Mouse (Mus musculus) kidney, embryonic 15.5 days (tissue): ENCODE measurements around the gene Fbxw10. TPM values are rescaled to one million over a fixed set of nuclear protein-coding genes. Genes with fewer than 3 reads are reported as not detected.

ENCODE experiments used
- ATAC-seq: fragments of 200-750 bp; cut with Nextera tagmentation; replicated peaks from 2 replicates; pipeline ENCODE4 v1.8.0; 2017; ENCODE audit warnings: moderate TSS enrichment; ENCODE audit not compliant: low FRiP score
- H3K27ac ChIP-seq: fragments of 300-500 bp; sonication (generic); 2 replicates; pipeline ENCODE4 v1.5.1; 2015; ENCODE audit warnings: mild to moderate bottlenecking, inconsistent platforms
- H3K27me3 ChIP-seq: fragments of 300-500 bp; sonication (generic); 2 replicates; pipeline ENCODE4 v1.6.1; 2015; ENCODE audit warnings: inconsistent platforms
- H3K36me3 ChIP-seq: fragments of 300-500 bp; sonication (generic); 2 replicates; pipeline ENCODE4 v1.6.1; 2015; ENCODE audit warnings: inconsistent platforms
- H3K4me1 ChIP-seq: fragments of 300-500 bp; sonication (generic); 2 replicates; pipeline ENCODE4 v1.6.1; 2015; ENCODE audit warnings: inconsistent platforms
- H3K4me2 ChIP-seq: fragments of 300-500 bp; sonication (generic); 2 replicates; pipeline ENCODE4 v1.6.1; 2015; ENCODE audit warnings: moderate library complexity, mild to moderate bottlenecking, inconsistent platforms
- H3K4me3 ChIP-seq: fragments of 300-500 bp; sonication (generic); replicated peaks from 2 replicates; pipeline ENCODE4 v1.5.1; 2015; ENCODE audit warnings: mild to moderate bottlenecking, inconsistent platforms
- H3K9ac ChIP-seq: fragments of 300-500 bp; sonication (generic); 2 replicates; pipeline ENCODE4 v1.6.1; 2015; ENCODE audit warnings: mild to moderate bottlenecking, inconsistent platforms
- H3K9me3 ChIP-seq: fragments of 300-500 bp; sonication (generic); replicated peaks from 2 replicates; pipeline ENCODE4 v1.6.1; 2016; ENCODE audit warnings: inconsistent platforms
- WGBS: fragments of 180-500 bp; shearing (Covaris S2); methylation state at CpG from one replicate; pipeline ENCODE4 v1.1.7; 2015; ENCODE audit warnings: mixed read lengths; 5-methylcytosine and 5-hydroxymethylcytosine counted together
- polyA plus RNA-seq: library from polyadenylated mRNA; unstranded; fragments of >200 nt; fragmentation: Nextera tagmentation; extraction: Ambion mirVana; gene quantifications from 2 replicates; pipeline ENCODE4 v1.2.1, GENCODE M21; 2015

Gene Fbxw10
- polyA plus RNA-seq = 0.35 and 0.46 TPM in 2 replicates

DNA sequence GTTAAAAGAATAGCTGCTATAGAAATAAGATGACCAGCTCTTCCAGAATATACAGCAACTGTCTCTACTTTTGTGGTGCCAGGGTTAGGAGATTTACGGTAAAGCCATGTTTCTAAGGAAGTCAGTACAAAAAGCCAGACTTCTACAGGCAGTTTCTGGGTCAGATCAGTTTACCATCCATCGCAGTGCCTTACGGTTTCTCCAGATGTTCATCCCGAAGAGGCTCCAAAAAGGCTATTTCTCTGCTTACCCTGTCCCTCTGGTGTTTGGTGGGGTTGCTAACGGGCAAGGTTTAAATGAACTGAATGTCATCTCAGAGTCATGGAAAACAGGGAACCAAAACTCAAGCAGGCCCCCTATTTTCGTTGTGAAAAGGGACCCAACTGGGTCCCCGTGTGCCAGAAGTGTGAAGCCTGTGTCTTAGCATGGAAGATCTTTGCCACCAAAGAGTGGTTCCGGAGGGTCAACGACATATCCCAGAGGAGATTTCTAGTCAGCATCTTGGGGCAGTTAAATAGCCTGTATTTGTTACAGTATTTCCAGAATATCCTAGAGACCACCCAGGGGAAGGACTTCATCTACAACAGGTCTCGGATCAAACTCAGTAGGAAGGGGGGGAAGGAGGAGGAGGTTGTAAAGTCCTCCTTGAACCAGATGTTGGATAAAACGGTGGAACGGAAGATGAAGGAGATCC, at the start of gene Fbxw10:
Gene Fbxw10, plus strand, starts transcription at position 109 of the 694 bp plus-strand sequence.
- H3K9ac ChIP-seq = no peak within 1 kb of the TSS

DNA sequence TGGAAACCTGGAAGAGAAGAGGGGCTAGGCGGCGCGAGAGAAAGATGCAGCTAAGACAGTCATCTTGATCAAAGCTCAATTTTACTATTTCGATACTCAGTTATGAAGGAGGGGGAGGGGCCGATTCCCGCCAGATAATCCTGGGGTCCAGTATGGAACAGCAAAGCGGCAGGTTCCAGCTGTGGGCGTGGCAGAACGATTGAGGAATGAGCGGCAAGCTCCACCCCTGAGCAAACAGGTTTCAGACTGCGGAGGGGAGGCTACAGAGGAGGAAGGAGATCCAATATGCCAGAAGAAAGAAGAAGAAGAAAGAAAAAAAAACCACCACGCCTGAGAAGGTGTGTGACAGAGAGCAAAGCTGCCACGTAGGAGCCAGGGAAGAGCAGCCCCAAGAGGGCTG, 42.8 kb upstream of the Fbxw10 start:
- Histone ChIP-seq H3K9ac (no peak overlapping the region), H3K4me1 (no peaks in the 10 kb centered on the region), H3K27me3 (no peaks in the 10 kb centered on the region), H3K4me3 (no peak overlapping the region), H3K36me3 (no peaks in the 10 kb centered on the region), H3K9me3 (no peaks in the 10 kb centered on the region), H3K27ac (no peak overlapping the region), H3K4me2 (no peak overlapping the region)
- WGBS = 56% methylated on average over 13 of the region's 13 CpGs
- no peak for ATAC-seq

More for the DNA sequence above, at the start of gene Fbxw10:
- Histone ChIP-seq H3K36me3 (no peaks in the 10 kb centered on the region), H3K4me1 (peaks cover 12% of the 10 kb centered on the region), H3K27ac (peak within 1 kb of the TSS; percentile 29; the same call in 1 of the 2 replicates), H3K9me3 (no peaks in the 10 kb centered on the region), H3K4me3 (peak within 1 kb of the TSS; percentile 28), H3K4me2 (peak within 1 kb of the TSS; percentile 53), H3K27me3 (no peaks in the 10 kb centered on the region)
- no peak for ATAC-seq
- 19% methylated on average over 12 of the region's 12 CpGs for WGBS

DNA sequence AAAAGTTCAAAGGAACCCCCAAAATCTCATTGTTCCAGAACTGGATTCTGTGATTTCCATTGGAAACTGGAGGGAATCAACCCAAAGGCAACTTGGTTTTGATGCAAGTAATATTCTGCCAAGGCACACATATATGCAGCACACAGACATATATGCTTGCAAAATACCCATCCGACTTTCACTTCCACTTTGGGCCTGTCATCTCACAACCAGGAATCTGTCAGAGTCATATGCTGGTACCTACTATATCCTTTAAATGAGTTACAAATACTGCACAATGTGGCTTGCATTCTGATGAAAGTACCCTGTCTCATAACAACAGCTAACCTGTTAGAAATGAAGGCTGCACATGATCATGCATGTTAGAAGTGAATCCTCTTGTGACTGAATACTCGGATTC, 38.9 kb upstream of the Fbxw10 start:
- Histone ChIP-seq H3K4me2 (no peak overlapping the region), H3K36me3 (no peaks in the 10 kb centered on the region), H3K4me1 (no peaks in the 10 kb centered on the region), H3K9ac (no peak overlapping the region), H3K27ac (no peak overlapping the region), H3K4me3 (no peak overlapping the region), H3K9me3 (no peaks in the 10 kb centered on the region), H3K27me3 (no peaks in the 10 kb centered on the region)
- WGBS = 96% methylated on average over 2 of the region's 2 CpGs
- no peak for ATAC-seq

DNA sequence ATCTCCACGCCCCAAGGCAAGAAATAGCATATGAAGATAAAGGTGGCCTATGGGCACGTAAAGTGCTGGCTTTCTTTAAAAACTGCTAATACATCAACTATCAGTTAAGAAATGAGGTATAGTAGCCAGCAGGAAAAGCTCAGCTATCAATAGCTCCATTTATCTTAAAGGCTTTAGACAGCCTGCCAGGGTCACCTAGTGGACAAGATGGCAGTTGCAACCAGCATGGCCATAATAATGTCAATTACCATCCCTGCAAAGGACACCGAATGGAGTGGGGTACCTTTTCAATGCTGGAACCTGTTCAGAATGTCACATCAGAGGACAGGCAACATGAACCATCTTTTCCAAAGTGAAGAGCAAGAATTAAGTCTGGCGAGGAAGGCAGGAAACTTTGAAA, 37.7 kb upstream of the Fbxw10 start:
- Histone ChIP-seq H3K27ac (no peak overlapping the region), H3K4me2 (no peak overlapping the region), H3K9ac (no peak overlapping the region), H3K9me3 (no peaks in the 10 kb centered on the region), H3K36me3 (no peaks in the 10 kb centered on the region), H3K4me3 (no peak overlapping the region), H3K27me3 (no peaks in the 10 kb centered on the region), H3K4me1 (0 out of 2 replicates have a peak, but pooled peaks cover 4% of the 10 kb centered on the region)
- WGBS = 63% methylated on average over 4 of the region's 4 CpGs
- ATAC-seq = no peak

DNA sequence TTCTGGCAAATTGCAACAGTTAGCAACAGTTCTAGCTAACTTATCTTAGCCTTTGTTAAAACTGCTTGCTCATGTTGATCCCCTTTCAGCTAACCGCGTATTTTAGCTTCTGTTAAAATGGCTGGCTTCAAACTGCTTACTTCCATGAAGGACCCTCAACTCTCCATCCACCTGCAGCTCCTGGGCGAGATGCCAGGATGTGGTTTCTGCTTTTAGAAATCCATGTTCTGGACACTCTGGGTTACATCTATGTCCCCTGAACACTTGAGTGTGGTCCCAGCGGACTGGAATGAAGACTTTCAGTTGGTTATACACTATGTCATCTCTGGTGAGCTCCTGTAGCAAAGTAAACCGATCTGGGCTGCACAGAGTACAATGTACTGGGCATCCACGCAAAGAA, 34.6 kb upstream of the Fbxw10 start:
- Histone ChIP-seq H3K9me3 (no peaks in the 10 kb centered on the region), H3K36me3 (no peaks in the 10 kb centered on the region), H3K27me3 (no peaks in the 10 kb centered on the region), H3K27ac (no peak overlapping the region), H3K9ac (no peak overlapping the region), H3K4me3 (no peak overlapping the region), H3K4me1 (0 out of 2 replicates have a peak, but pooled peaks cover 4% of the 10 kb centered on the region), H3K4me2 (no peak overlapping the region)
- 89% methylated on average over 6 of the region's 6 CpGs for WGBS
- ATAC-seq = no peak

DNA sequence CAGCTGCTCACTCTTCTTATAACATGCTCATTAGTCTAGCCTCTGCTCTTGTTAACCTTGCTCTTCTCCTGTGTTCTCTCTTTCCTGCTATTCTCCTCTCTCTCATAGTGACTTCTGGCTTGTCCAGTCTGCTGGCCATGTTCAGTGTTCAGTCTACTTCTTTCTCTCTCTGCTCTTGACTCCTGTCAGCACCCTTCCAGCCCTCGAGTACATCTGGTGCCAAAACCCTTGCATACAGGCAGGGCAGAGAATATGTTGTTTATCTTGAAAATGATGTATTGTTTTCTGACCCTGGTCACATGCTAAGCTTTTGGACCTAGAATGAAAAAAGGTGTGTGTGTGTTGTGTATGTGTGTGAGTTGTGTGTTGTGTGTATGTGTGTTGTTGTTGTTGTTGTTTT, 33.4 kb upstream of the Fbxw10 start:
- no peaks in the 10 kb centered on the region for H3K36me3 ChIP-seq
- no peaks in the 10 kb centered on the region for H3K27me3 ChIP-seq
- no peak overlapping the region for H3K27ac ChIP-seq
- 26% methylated on average over 1 of the region's 1 CpGs for WGBS
- H3K4me2 ChIP-seq = no peak overlapping the region
- H3K9me3 ChIP-seq = no peaks in the 10 kb centered on the region
- ATAC-seq = no peak
- no peak overlapping the region for H3K4me3 ChIP-seq
- H3K4me1 ChIP-seq = 0 out of 2 replicates have a peak, but pooled peaks cover 4% of the 10 kb centered on the region
- no peak overlapping the region for H3K9ac ChIP-seq

DNA sequence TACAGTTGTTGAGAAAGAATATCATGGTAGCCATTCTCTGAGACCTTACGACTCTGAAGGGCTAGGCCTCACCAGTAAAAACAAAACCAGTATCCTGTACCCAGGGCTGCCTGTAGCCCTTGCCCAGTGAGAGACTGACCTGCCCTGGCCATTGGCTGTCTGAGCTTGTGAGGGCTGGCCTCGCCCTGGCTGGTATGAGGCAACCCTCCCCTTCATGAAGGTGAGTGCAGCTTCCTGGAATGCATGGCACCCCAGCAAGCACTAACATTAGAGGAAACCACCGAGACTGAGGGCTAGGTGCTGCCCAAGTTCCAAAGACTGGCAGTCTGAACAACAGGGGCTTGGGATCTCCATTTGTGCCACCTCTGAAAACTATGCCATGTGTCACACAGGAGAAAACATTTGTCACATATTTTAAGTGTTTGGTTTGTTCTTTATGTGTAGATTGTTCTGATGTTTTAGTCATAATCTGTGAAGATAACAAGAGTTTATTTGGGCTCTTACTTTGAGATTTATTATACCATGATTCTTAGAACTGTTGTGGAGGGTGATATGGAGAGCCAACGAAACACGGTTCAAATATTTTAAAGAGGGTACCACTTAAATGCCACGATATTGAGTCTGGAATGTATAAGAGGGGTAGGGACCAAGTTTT, 32.8 kb upstream of the Fbxw10 start:
- Histone ChIP-seq H3K36me3 (no peaks in the 10 kb centered on the region), H3K4me3 (no peak overlapping the region), H3K4me2 (no peak overlapping the region), H3K27me3 (no peaks in the 10 kb centered on the region), H3K27ac (no peak overlapping the region), H3K9ac (no peak overlapping the region), H3K4me1 (0 out of 2 replicates have a peak, but pooled peaks cover 4% of the 10 kb centered on the region), H3K9me3 (no peaks in the 10 kb centered on the region)
- WGBS = 72% methylated on average over 6 of the region's 6 CpGs
- ATAC-seq = no peak

DNA sequence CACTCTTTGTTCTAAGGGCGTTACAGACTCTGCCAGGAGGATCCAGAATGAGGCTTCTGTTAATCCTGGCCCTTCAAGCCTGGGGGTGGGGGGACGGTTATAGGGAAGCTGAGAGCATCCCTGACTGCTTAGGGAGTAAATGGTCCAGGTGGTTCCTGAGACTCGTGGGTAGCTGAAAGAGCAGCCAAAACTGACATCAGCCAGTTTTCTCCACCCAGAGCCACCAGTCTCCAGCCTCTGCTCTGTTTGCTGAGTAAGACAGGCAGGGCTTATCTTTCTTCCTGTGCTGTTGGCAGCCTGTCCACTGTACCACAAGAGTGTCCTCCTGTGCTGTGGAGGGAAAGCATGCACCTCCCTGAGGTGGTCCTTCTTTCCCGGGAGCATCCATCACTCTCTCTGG, 32.2 kb upstream of the Fbxw10 start:
- H3K36me3 ChIP-seq = no peaks in the 10 kb centered on the region
- H3K4me1 ChIP-seq = peaks cover 9% of the 10 kb centered on the region
- H3K27ac ChIP-seq = no peak overlapping the region
- no peak overlapping the region for H3K4me2 ChIP-seq
- no peak overlapping the region for H3K4me3 ChIP-seq
- 69% methylated on average over 4 of the region's 4 CpGs for WGBS
- no peaks in the 10 kb centered on the region for H3K9me3 ChIP-seq
- H3K27me3 ChIP-seq = no peaks in the 10 kb centered on the region
- ATAC-seq = no peak
- no peak overlapping the region for H3K9ac ChIP-seq

DNA sequence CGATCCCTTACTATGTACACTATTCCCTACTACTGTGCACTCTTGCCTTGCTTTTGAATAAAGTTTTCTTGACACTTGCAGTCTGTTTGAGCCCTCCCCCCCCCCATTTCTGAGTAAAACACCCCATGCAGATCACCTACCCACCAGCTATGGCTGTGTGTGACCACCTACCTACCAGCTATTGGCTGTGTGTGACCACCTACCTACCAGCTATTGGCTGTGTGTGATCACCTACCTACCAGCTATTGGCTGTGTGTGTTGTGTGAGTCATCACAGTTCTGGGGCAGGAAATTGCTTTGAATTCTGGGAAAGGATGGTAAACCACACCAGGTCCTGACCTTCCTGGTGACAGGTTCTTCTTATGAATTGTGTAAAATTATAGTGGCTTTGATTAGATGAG, 31.4 kb upstream of the Fbxw10 start:
- no peak overlapping the region for H3K4me2 ChIP-seq
- no peak overlapping the region for H3K27ac ChIP-seq
- no peaks in the 10 kb centered on the region for H3K27me3 ChIP-seq
- no peak overlapping the region for H3K4me3 ChIP-seq
- H3K4me1 ChIP-seq = peaks cover 17% of the 10 kb centered on the region
- no peaks in the 10 kb centered on the region for H3K36me3 ChIP-seq
- ATAC-seq = no peak
- no peak overlapping the region for H3K9ac ChIP-seq
- no peaks in the 10 kb centered on the region for H3K9me3 ChIP-seq
- 93% methylated on average over 1 of the region's 1 CpGs for WGBS

DNA sequence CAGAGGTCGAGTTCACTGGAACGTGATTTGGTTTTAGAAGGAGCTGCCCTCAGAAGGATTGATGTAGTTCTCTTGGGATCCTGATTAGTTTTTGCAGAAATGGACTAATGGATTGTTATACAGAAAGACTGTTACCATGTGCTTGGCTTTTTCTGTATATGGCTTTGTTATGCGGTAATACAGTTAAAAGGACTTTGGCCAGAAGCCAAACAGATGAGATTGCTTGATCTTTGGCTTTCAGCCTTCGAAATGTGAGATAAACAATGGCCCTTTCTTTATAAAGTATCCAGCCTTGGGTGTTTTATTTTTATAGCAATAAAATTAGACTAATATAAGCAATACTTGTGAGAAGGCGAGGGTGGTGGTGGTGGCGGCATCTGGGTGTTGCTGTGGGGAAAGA, 30.3 kb upstream of the Fbxw10 start:
- H3K36me3 ChIP-seq = no peaks in the 10 kb centered on the region
- H3K4me1 ChIP-seq = peaks cover 26% of the 10 kb centered on the region
- no peak for ATAC-seq
- H3K4me2 ChIP-seq = no peak overlapping the region
- no peaks in the 10 kb centered on the region for H3K27me3 ChIP-seq
- no peak overlapping the region for H3K4me3 ChIP-seq
- no peaks in the 10 kb centered on the region for H3K9me3 ChIP-seq
- WGBS = 48% methylated on average over 6 of the region's 6 CpGs
- H3K27ac ChIP-seq = no peak overlapping the region
- no peak overlapping the region for H3K9ac ChIP-seq

DNA sequence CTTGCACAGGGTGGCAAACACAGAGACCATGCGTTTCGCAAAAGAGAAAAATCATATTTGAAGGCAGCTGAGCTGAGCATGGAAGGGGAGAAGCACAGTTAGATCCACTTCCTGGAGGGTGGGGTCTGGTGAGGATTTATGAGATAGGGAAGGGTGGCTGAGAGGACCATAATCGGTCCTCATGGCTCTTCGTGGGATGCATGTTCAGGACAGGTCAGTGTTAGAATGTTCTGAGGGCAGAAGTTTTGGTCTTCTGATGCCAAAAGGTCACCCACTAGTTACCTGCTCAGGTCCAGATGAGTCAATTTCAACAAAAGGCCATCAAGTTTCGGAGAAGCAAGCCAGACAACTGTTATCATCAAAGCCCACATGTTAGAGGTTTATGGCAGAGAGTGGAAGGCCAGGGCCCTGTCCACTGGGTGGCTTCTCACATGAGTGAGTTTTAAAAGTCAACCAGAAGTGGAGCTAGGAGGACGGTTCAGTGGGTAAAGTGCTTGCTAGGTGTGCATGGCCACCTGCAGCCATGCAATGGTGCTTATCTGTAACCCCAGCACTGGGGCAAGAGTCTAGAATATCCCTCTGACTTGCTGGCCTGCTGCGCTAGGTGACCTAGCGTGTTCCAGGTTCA, 27.7 kb upstream of the Fbxw10 start:
- no peak for ATAC-seq
- Histone ChIP-seq H3K4me1 (peaks cover 39% of the 10 kb centered on the region), H3K36me3 (no peaks in the 10 kb centered on the region), H3K27me3 (no peaks in the 10 kb centered on the region), H3K4me2 (no peak overlapping the region), H3K4me3 (no peak overlapping the region), H3K9me3 (no peaks in the 10 kb centered on the region), H3K27ac (no peak overlapping the region), H3K9ac (no peak overlapping the region)
- 73% methylated on average over 8 of the region's 8 CpGs for WGBS

DNA sequence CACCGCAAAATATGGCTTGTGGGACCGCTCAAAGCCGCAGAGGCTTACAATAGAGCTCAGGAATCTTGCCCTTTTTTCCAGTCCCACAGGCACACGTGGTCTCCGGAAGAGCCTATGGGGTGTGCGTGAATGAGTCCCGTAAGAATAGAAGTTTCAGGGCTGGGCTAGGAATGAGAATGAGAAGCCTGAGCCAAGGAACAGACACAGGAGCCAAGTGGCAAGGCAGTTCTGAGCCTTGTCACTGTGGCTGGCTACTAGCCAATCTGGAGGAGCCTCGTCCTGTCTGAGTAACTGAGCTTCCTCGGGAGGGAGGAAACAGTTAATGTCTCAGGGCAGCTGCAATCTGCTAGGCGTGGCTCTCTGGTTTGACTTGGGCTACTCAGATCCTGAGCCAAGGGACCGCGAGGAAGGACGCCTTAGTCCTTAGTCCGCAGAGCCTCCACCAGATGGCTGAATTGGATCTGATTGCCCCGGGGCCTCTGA, 26.8 kb upstream of the Fbxw10 start, which contains the start of gene Trim16:
Gene Trim16, plus strand, starts transcription at position 173 of the 483 bp plus-strand sequence.
- H3K4me3 ChIP-seq = peak within 1 kb of the TSS; percentile 48
- peak; percentile 78 for ATAC-seq
- H3K4me2 ChIP-seq = peak within 1 kb of the TSS; percentile 69
- peaks cover 42% of the 10 kb centered on the region for H3K4me1 ChIP-seq
- H3K27ac ChIP-seq = peak within 1 kb of the TSS; percentile 88
- H3K9me3 ChIP-seq = no peaks in the 10 kb centered on the region
- 3% methylated on average over 15 of the region's 15 CpGs for WGBS
- 0 out of 2 replicates have a peak, but pooled peaks cover 2% of the 10 kb centered on the region for H3K36me3 ChIP-seq
- H3K27me3 ChIP-seq = no peaks in the 10 kb centered on the region
- peak within 1 kb of the TSS; percentile 41 for H3K9ac ChIP-seq
